Mouse (Mus musculus): ENCODE results near the gene Def6. TPM values are rescaled to one million over a fixed set of nuclear protein-coding genes. Genes with fewer than 3 reads are reported as not detected.
A peak's percentile ranks its signal among the peaks of the same experiment; 100 is the strongest.

The Def6 gene
- polyA plus RNA-seq, 1 experiment from 2014 or later: 5.6 TPM

DNA sequence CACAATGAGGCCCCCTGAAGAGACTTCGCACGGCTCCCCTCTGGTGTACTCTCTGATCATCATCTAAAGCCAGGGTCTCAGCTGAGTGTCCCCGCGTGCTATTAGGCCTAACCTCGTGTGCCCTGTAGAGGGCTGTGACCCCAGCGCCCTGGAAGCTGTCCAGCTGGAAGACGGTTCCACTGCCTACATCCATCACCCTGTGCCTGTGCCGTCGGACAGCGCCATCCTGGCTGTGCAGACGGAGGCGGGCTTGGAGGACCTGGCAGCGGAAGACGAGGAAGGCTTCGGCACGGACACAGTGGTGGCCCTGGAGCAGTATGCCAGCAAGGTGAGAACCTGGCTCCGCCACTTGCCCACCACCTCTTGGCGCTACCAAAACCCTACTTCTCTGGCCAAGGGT, 9.9 kb upstream of the Def6 start:
- DNase-seq (ENCODE audit: low spot score): no peak
- no peak overlapping the region for H3K9ac ChIP-seq (ENCODE audit: low read length)

DNA sequence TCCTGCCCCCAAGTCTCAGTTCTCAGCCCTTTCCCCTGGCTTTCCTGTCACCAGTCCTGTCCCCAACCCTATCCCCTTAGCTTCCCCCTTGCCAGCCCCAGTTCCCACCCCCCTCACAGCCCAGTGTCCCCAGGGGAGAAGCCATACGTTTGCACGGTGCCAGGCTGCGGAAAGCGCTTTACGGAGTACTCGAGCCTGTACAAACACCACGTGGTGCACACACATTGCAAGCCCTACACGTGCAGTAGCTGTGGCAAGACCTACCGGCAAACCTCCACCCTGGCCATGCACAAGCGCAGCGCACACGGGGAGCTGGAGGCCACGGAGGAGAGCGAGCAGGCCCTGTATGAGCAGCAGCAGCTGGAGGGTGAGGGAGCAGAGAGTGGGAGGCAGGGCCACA, 5.6 kb upstream of the Def6 start:
- no peak for ATAC-seq (ENCODE audit: insufficient number of reproducible peaks, low FRiP score, low TSS enrichment, low read depth)

More for the DNA sequence above, 9.9 kb upstream of the Def6 start:
- peaks cover 15% of the 10 kb centered on the region for H3K36me3 ChIP-seq (ENCODE audit: control insufficient read depth, insufficient read depth, low read length)
- 70% methylated on average over 18 of the region's 18 CpGs for WGBS
- no peaks in the 10 kb centered on the region for H3K9me3 ChIP-seq (ENCODE audit: control insufficient read depth, low read length)
- H3K4me3 ChIP-seq (ENCODE audit: low read depth, low read length): no peak overlapping the region
- H3K27ac ChIP-seq (replicated peaks; ENCODE audit: low read depth, low read length): no peak overlapping the region
- no peak overlapping the region for H3K4me2 ChIP-seq (ENCODE audit: low read depth, severe bottlenecking)
- H3K4me1 ChIP-seq (ENCODE audit: control insufficient read depth, insufficient read depth, low read length): no peaks in the 10 kb centered on the region
- H3K27me3 ChIP-seq (ENCODE audit: control insufficient read depth, insufficient read depth, low read length): no peaks in the 10 kb centered on the region
- ATAC-seq (ENCODE audit: insufficient number of reproducible peaks, low FRiP score, low TSS enrichment, low read depth): no peak

DNA sequence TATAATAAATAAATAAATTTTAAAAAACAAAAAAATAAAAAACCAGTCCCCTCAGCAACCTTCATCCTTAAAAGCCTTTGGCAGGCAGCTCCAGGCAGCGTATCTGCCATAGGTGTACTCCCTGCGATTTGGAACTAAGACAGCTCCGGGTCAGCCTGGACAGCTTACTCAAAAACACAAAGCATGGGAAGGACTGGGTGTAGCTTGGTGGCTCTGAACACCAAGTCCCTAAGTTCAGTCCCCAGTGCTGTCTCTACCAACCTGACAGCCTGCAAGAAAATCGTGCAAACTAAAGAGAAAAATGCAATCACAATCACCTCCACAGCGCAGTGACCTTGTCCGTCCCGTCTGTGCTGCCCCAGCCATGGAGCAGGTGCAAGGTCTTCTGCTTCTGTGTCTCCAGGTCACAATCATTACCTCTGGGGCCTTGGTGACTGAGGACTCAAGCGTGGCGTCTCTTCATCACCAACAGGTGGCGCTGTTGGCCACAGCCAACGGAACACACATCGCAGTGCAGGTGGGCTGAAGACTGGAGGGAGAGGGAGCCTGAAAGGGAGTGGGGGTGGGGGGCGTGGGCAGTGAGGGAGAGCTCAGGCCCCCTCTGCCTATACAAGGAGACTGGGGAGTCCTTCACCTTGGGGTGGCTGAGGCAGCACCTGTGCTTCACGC, 3.4 kb upstream of the Def6 start:
- 38% methylated on average over 14 of the region's 14 CpGs for WGBS
- peaks cover 2% of the 10 kb centered on the region; the same call in 1 of the 2 replicates for H3K36me3 ChIP-seq (ENCODE audit: control insufficient read depth, insufficient read depth, low read length)
- no peak overlapping the region for H3K9ac ChIP-seq (ENCODE audit: low read length)
- H3K4me1 ChIP-seq (ENCODE audit: control insufficient read depth, insufficient read depth, low read length): peaks cover 13% of the 10 kb centered on the region
- no peak overlapping the region for H3K4me3 ChIP-seq (ENCODE audit: low read depth, low read length)
- H3K4me2 ChIP-seq (ENCODE audit: low read depth, severe bottlenecking): no peak overlapping the region
- H3K27ac ChIP-seq (replicated peaks; ENCODE audit: low read depth, low read length): no peak overlapping the region
- ATAC-seq (ENCODE audit: insufficient number of reproducible peaks, low FRiP score, low TSS enrichment, low read depth): no peak
- H3K27me3 ChIP-seq (ENCODE audit: control insufficient read depth, insufficient read depth, low read length): no peaks in the 10 kb centered on the region
- peak; percentile 78 for DNase-seq (ENCODE audit: low spot score)
- no peaks in the 10 kb centered on the region for H3K9me3 ChIP-seq (ENCODE audit: control insufficient read depth, low read length)

More for the DNA sequence above, 5.6 kb upstream of the Def6 start:
- H3K9me3 ChIP-seq (ENCODE audit: control insufficient read depth, low read length): no peaks in the 10 kb centered on the region
- no peak overlapping the region for H3K4me2 ChIP-seq (ENCODE audit: low read depth, severe bottlenecking)
- WGBS: 83% methylated on average over 14 of the region's 14 CpGs
- H3K27ac ChIP-seq (replicated peaks; ENCODE audit: low read depth, low read length): no peak overlapping the region
- no peak overlapping the region for H3K4me3 ChIP-seq (ENCODE audit: low read depth, low read length)
- H3K27me3 ChIP-seq (ENCODE audit: control insufficient read depth, insufficient read depth, low read length): no peaks in the 10 kb centered on the region
- peaks cover 8% of the 10 kb centered on the region for H3K36me3 ChIP-seq (ENCODE audit: control insufficient read depth, insufficient read depth, low read length)
- H3K9ac ChIP-seq (ENCODE audit: low read length): no peak overlapping the region
- DNase-seq (ENCODE audit: low spot score): no peak
- H3K4me1 ChIP-seq (ENCODE audit: control insufficient read depth, insufficient read depth, low read length): peaks cover under 1% of the 10 kb centered on the region

DNA sequence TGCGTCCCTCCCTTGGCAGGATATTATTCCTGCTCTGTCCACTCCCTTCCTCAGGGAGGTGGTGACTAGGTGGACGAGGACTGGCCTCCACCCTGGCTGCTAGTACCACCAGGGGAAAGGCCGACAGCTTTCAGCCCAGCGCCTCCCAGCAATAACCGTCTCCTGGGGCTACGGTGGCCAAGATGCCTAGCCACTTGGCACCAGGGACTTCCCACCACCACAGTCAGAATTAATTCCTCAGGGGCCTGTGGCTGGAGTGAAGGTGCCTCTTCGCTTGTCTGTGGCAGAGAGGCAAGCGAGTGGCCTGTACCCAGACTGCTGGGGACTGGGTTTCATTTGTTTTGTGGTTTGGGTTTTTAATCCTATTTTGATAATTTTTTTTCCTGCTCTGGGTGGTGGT, 2.1 kb upstream of the Def6 start:
- Histone ChIP-seq H3K4me1 (ENCODE audit: control insufficient read depth, insufficient read depth, low read length) (peaks cover 16% of the 10 kb centered on the region), H3K27me3 (ENCODE audit: control insufficient read depth, insufficient read depth, low read length) (no peaks in the 10 kb centered on the region), H3K4me3 (ENCODE audit: low read depth, low read length) (no peak overlapping the region), H3K27ac (replicated peaks; ENCODE audit: low read depth, low read length) (no peak overlapping the region), H3K4me2 (ENCODE audit: low read depth, severe bottlenecking) (no peak overlapping the region), H3K36me3 (ENCODE audit: control insufficient read depth, insufficient read depth, low read length) (peaks cover 2% of the 10 kb centered on the region; the same call in 1 of the 2 replicates), H3K9me3 (ENCODE audit: control insufficient read depth, low read length) (no peaks in the 10 kb centered on the region), H3K9ac (ENCODE audit: low read length) (no peak overlapping the region)
- ATAC-seq (ENCODE audit: insufficient number of reproducible peaks, low FRiP score, low TSS enrichment, low read depth) (no peak), DNase-seq (ENCODE audit: low spot score) (no peak)
- WGBS: 88% methylated on average over 8 of the region's 8 CpGs

DNA sequence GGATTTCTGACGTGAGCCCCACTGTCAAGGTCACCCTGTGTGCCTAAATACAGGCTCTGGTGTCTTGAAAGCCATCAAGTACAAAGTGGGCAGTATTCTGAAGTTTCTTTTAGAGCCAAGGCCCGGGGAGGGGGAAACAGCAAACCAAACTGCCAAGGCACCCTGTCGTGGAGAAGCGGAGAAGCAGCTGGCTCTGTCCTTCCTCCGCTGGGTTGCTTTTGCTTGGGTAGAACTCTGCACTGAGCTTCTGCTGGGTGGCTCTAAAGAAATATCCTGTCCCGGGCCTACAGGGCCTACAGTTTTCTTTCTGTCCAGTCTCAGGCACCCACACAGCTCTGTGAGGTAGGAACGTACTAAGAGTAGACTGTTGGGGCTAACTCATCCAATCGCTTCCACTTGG, 486 bp upstream of the Def6 start:
- no peaks in the 10 kb centered on the region for H3K27me3 ChIP-seq (ENCODE audit: control insufficient read depth, insufficient read depth, low read length)
- H3K27ac ChIP-seq (replicated peaks; ENCODE audit: low read depth, low read length): peak overlapping the region; percentile 78
- H3K4me3 ChIP-seq (ENCODE audit: low read depth, low read length): no peak overlapping the region
- H3K4me1 ChIP-seq (ENCODE audit: control insufficient read depth, insufficient read depth, low read length): peaks cover 16% of the 10 kb centered on the region
- H3K4me2 ChIP-seq (ENCODE audit: low read depth, severe bottlenecking): no peak overlapping the region
- peak overlapping the region; percentile 46 for H3K9ac ChIP-seq (ENCODE audit: low read length)
- DNase-seq (ENCODE audit: low spot score) (no peak), ATAC-seq (ENCODE audit: insufficient number of reproducible peaks, low FRiP score, low TSS enrichment, low read depth) (no peak)
- peaks cover 2% of the 10 kb centered on the region; the same call in 1 of the 2 replicates for H3K36me3 ChIP-seq (ENCODE audit: control insufficient read depth, insufficient read depth, low read length)
- no peaks in the 10 kb centered on the region for H3K9me3 ChIP-seq (ENCODE audit: control insufficient read depth, low read length)
- WGBS: 70% methylated on average over 8 of the region's 8 CpGs

DNA sequence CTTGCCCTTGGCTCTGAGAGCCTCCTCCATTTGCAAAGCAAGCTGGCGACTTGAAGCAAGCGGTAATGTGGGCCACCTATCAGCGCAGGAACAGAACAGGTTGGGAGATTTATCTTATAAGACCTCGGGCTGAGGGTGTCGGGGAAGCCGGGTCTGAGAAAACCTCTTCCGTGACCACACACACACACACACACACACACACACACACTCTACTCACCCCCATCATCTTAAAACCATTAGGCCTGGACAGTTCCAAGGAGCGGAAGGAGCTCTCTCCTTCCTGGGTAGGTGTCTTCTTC, 685 bp downstream of the Def6 start:
- H3K4me1 ChIP-seq (ENCODE audit: control insufficient read depth, insufficient read depth, low read length): peaks cover 16% of the 10 kb centered on the region
- peak overlapping the region; percentile 51 for H3K4me2 ChIP-seq (ENCODE audit: low read depth, severe bottlenecking)
- H3K27ac ChIP-seq (replicated peaks; ENCODE audit: low read depth, low read length): no peak overlapping the region
- H3K4me3 ChIP-seq (ENCODE audit: low read depth, low read length): peak overlapping the region; percentile 25; the same call in 1 of the 2 replicates
- H3K27me3 ChIP-seq (ENCODE audit: control insufficient read depth, insufficient read depth, low read length): no peaks in the 10 kb centered on the region
- H3K36me3 ChIP-seq (ENCODE audit: control insufficient read depth, insufficient read depth, low read length): no peaks in the 10 kb centered on the region
- no peak for DNase-seq (ENCODE audit: low spot score)
- H3K9ac ChIP-seq (ENCODE audit: low read length): peak overlapping the region; percentile 56
- 78% methylated on average over 8 of the region's 8 CpGs for WGBS
- ATAC-seq (ENCODE audit: insufficient number of reproducible peaks, low FRiP score, low TSS enrichment, low read depth): no peak
- no peaks in the 10 kb centered on the region for H3K9me3 ChIP-seq (ENCODE audit: control insufficient read depth, low read length)

DNA sequence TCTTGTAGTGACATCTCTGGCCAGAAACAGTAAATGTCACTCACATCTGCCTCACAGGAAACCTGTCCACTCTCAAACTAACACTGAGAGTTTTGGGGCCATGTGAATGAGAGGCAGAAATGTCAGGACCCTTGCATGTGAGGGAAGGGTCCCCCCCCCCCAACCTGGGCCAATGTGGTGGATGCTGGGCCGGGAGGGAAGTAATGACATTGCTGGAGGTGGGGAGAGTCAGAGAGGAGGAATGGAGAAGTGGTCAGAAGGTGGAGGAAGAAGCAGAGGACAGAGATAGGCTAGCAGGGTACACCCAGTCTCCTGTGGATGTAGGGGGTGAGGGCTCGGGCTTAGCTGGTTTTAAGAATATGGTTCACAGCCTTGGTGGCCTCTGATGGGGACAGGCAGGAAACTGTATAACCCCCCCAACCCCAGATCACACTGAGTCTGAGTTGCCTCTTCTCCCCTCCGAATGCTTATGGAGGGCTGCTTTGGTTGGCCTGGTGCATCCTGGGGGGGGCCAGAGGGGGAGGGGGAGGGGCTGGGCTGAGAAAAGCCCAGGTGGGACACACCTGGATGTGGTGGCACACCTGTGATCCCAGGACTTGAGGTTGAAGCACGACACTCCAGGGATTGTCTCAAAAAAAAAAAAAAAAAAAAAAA, 2.0 kb downstream of the Def6 start:
- Histone ChIP-seq H3K4me3 (ENCODE audit: low read depth, low read length) (no peak overlapping the region), H3K9ac (ENCODE audit: low read length) (no peak overlapping the region), H3K9me3 (ENCODE audit: control insufficient read depth, low read length) (no peaks in the 10 kb centered on the region), H3K27me3 (ENCODE audit: control insufficient read depth, insufficient read depth, low read length) (no peaks in the 10 kb centered on the region), H3K27ac (replicated peaks; ENCODE audit: low read depth, low read length) (no peak overlapping the region), H3K36me3 (ENCODE audit: control insufficient read depth, insufficient read depth, low read length) (no peaks in the 10 kb centered on the region), H3K4me1 (ENCODE audit: control insufficient read depth, insufficient read depth, low read length) (peaks cover 16% of the 10 kb centered on the region), H3K4me2 (ENCODE audit: low read depth, severe bottlenecking) (no peak overlapping the region)
- WGBS: 71% methylated on average over 4 of the region's 4 CpGs
- DNase-seq (ENCODE audit: low spot score) (no peak), ATAC-seq (ENCODE audit: insufficient number of reproducible peaks, low FRiP score, low TSS enrichment, low read depth) (no peak)

DNA sequence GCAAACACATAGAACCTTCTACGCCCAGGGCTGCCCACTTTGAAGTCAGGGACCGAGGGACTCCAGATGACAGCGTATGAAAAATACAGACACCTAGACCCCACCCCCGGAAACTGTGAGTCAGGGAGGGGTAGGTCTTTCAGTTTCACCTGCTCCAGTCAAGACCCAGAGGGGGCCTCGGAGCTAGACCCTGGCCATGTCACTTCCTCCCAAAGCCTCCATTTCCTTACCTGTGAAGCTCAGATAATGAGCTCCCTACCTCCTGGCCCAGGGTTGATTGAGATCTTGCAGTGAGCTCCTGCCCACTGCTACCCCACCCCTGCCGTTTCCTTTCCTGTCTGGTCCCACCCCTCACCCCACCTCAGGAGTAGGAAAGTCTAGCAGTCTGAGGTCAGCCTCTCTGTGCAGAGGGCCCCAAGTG, 4.4 kb downstream of the Def6 start:
- H3K4me3 ChIP-seq (ENCODE audit: low read depth, low read length): no peak overlapping the region
- no peaks in the 10 kb centered on the region for H3K36me3 ChIP-seq (ENCODE audit: control insufficient read depth, insufficient read depth, low read length)
- H3K4me2 ChIP-seq (ENCODE audit: low read depth, severe bottlenecking): no peak overlapping the region
- H3K27ac ChIP-seq (replicated peaks; ENCODE audit: low read depth, low read length): no peak overlapping the region
- H3K9ac ChIP-seq (ENCODE audit: low read length): no peak overlapping the region
- H3K9me3 ChIP-seq (ENCODE audit: control insufficient read depth, low read length): no peaks in the 10 kb centered on the region
- 71% methylated on average over 6 of the region's 6 CpGs for WGBS
- no peak for ATAC-seq (ENCODE audit: insufficient number of reproducible peaks, low FRiP score, low TSS enrichment, low read depth)
- peaks cover 16% of the 10 kb centered on the region for H3K4me1 ChIP-seq (ENCODE audit: control insufficient read depth, insufficient read depth, low read length)
- no peaks in the 10 kb centered on the region for H3K27me3 ChIP-seq (ENCODE audit: control insufficient read depth, insufficient read depth, low read length)
- no peak for DNase-seq (ENCODE audit: low spot score)

Measured in limb, embryonic 11.5 days (tissue).